8 mouse cellular contexts compared by ENCODE assay signal in the genomic region with DNA sequence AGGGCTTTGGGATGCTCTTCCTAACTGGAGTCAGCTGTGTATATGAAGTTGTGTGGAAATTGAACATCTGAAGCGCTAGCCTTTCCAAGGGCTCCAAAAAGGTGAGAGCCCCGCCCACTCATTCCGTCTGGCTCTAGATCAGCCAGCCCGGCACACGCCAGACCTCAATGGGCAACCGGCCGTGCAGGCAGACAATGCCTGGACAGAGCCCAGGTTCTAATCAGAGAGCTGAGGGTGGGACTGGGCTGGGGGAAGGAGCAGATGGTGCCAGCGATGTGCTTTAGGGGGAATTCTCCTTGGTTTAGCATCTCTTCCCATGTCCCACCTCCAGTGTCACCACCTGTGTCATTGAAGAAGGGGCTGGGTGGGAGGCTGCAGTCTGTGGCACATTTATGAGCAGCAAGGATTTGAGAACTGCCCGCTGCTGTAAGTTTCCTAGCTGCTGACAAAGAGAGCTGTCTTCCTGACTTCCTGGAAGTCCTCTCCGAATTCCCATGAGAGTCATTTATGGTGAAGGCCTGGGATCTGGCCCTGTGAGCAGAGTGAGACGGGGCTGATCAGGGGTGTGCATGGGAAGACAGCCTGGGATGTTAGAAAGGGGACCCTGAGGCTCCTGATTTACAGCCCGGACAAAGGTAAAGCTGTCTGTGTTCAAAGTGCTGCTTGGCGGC. TPM values are rescaled to one million over a fixed set of nuclear protein-coding genes. Genes with fewer than 3 reads are reported as not detected.
DNase-seq lines count a peak whose midpoint lies in the region; ATAC-seq and TF ChIP-seq lines count a peak whose summit lies in the region.

No protein-coding gene starts in this region.

- H3K9me3 ChIP-seq in embryonic facial prominence, embryonic 13.5 days = no peaks in the 10 kb centered on the region
- H3K9me3 ChIP-seq in hindbrain, postnatal 0 days (ENCODE audit: low read length) = no peaks in the 10 kb centered on the region

- no peaks in the 10 kb centered on the region for H3K27me3 ChIP-seq in embryonic facial prominence, embryonic 13.5 days
- H3K27me3 ChIP-seq in hindbrain, postnatal 0 days (ENCODE audit: insufficient read depth, low read length) = no peaks in the 10 kb centered on the region

- H3K4me1 ChIP-seq in embryonic facial prominence, embryonic 13.5 days = peaks cover 92% of the 10 kb centered on the region
- peaks cover 67% of the 10 kb centered on the region for H3K4me1 ChIP-seq in hindbrain, postnatal 0 days (ENCODE audit: insufficient read depth, low read length)

- peaks cover 51% of the 10 kb centered on the region for H3K79me2 ChIP-seq in macrophage (ENCODE audit: inconsistent target)

- H3K36me3 ChIP-seq in embryonic facial prominence, embryonic 13.5 days = no peaks in the 10 kb centered on the region
- no peaks in the 10 kb centered on the region for H3K36me3 ChIP-seq in hindbrain, postnatal 0 days (ENCODE audit: insufficient read depth, low read length)
- no peaks in the 10 kb centered on the region for H3K36me3 ChIP-seq in macrophage (ENCODE audit: inconsistent target)

- DNase-seq in ovary, postnatal 36 days (ENCODE audit: low spot score) = peak; percentile 36
- DNase-seq in ovary, postnatal 10 days (ENCODE audit: low spot score) = no peak
- peak; percentile 70 for DNase-seq in hindbrain, postnatal 0 days (ENCODE audit: low spot score)
- no peak for DNase-seq in urinary bladder, postnatal 36 days (ENCODE audit: low spot score in 2 of 2)
- DNase-seq in layer of hippocampus, adult 9-10 months (ENCODE audit: low spot score) = no peak
- no peak for DNase-seq in gastrocnemius, postnatal 25 days

- WGBS in embryonic facial prominence, embryonic 13.5 days = 43% methylated on average over 13 of the region's 13 CpGs
- 22% methylated on average over 13 of the region's 13 CpGs for WGBS in hindbrain, postnatal 0 days
- WGBS in macrophage (ENCODE audit: missing documents) = 88% methylated on average over 13 of the region's 13 CpGs

- peak overlapping the region; percentile 33; the same call in 1 of the 2 replicates for H3K9ac ChIP-seq in embryonic facial prominence, embryonic 13.5 days
- H3K9ac ChIP-seq in hindbrain, postnatal 0 days (replicated peaks; ENCODE audit: low read length) = peak overlapping the region; percentile 88

- no peak for ATAC-seq in embryonic facial prominence, embryonic 13.5 days (ENCODE audit: insufficient number of reproducible peaks, insufficient read depth, low FRiP score, low TSS enrichment, low read depth)
- no peak for ATAC-seq in hindbrain, postnatal 0 days

- H3K4me3 ChIP-seq in embryonic facial prominence, embryonic 13.5 days = peak overlapping the region; percentile 89; the same call in 1 of the 2 replicates
- H3K4me3 ChIP-seq in hindbrain, postnatal 0 days (ENCODE audit: low read length) = peak overlapping the region; percentile 77
- H3K4me3 ChIP-seq in macrophage (ENCODE audit: inconsistent target) = no peak overlapping the region

- H3K27ac ChIP-seq in embryonic facial prominence, embryonic 13.5 days = no peak overlapping the region
- peak overlapping the region; percentile 96 for H3K27ac ChIP-seq in hindbrain, postnatal 0 days
- peak overlapping the region; percentile 93 for H3K27ac ChIP-seq in macrophage

- TF ChIP-seq CTCF in hindbrain, postnatal 0 days (IDR thresholded peaks at IDR 0.05; ENCODE audit: low read depth) = no peak

- H3K4me2 ChIP-seq in embryonic facial prominence, embryonic 13.5 days = peak overlapping the region; percentile 93
- H3K4me2 ChIP-seq in hindbrain, postnatal 0 days (ENCODE audit: low read depth, low read length) = peak overlapping the region; percentile 74

RNA-seq across cellular contexts. Expression of gene Kif21b, which starts 2.5 kb away (rescaled TPM):
- polyA plus RNA-seq in embryonic facial prominence, embryonic 13.5 days (2015; fragmentation: Nextera tagmentation; extraction: Ambion mirVana) = 4.7 TPM in 2 replicates
- 144 and 155 TPM in 2 replicates for total RNA-seq in hindbrain, postnatal 0 days (2014; rRNA removed)
- polyA plus RNA-seq in hindbrain, postnatal 0 days (2015; fragmentation: Nextera tagmentation; extraction: Ambion mirVana) = 22.6 and 26.8 TPM in 2 replicates
- 10 to 100 TPM in 24 of 26 experiments, 1 to 10 TPM in 2; 8.5 to 75.3 (median 34.6) TPM for total RNA-seq in macrophage (2018; cell fraction: chromatin; rRNA removed)
- 10 to 100 TPM in 11 of 26 experiments, 1 to 10 TPM in 15; 4.7 to 14.3 (median 9.2) TPM for total RNA-seq in macrophage (2018; cell fraction: cytosol; rRNA removed)
- 10 to 100 TPM in 22 of 26 experiments, 1 to 10 TPM in 4; 7.2 to 42.0 (median 17.1) TPM for total RNA-seq in macrophage (2018; cell fraction: nucleus; rRNA removed)
- polyA plus RNA-seq in macrophage (2018) = 7.3 to 9.8 TPM (median 9.5 TPM) in 3 replicates
- under 1 TPM; 0.36 to 0.78 TPM for total RNA-seq in gastrocnemius, postnatal 25 days (2021)

Comparison
In these comparisons a context has a peak if more than half of its experiments do, and no peak if none do; other contexts are left out.
1. DNase-seq: peak in ovary, postnatal 36 days (single experiment) and hindbrain, postnatal 0 days (single experiment); none in ovary, postnatal 10 days (single experiment), urinary bladder, postnatal 36 days (0 of 2), layer of hippocampus, adult 9-10 months (single experiment) and gastrocnemius, postnatal 25 days (single experiment).